Mouse (Mus musculus) layer of hippocampus, adult 9-11 months (tissue): ENCODE results near the gene Car10.
A peak's percentile ranks its signal among the peaks of the same experiment; 100 is the strongest.

Source experiments
- DNase-seq: peaks from one replicate; pipeline ENCODE4 v3.0.0; 2022

Car10 gene

DNA sequence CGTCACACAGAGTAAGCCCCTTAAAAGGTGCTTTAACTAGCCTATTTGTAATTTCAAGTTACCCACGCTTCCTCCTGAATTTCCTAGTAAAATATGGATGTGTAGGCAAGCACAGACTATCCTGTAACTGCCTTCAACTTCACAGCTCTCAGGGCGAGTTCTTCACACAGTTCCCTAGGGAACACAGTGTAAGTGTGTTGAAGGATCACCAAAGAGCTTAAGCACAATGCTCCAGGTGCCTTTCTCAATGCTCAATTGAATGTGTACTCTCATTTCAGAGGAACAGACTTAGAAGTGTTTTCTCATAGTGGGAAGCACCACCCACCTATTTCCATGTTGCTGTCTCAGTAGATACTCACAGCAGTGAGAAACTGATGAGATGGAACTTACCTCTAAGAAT, 492.8 kb downstream of the Car10 start:
- DNase-seq: no peak

DNA sequence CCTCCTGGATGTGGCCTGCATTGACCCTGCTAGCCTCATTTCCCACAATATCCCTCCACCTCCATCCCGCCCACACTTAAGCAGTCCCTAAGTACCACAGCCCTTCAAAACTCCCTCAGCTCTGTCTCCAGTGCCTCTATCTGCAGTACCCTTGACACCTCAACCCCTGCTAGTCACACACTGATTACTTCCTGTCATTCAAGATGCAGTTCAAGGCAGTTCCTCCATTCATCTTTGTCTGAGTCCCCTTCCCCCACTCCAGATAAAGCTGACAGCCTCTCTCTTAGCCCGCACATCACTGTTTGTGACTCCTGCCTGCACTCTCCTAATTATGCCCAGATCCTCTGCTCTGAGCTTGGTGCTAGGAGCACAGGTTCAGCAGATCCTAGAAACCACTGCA, 496.2 kb downstream of the Car10 start:
- no peak for DNase-seq

DNA sequence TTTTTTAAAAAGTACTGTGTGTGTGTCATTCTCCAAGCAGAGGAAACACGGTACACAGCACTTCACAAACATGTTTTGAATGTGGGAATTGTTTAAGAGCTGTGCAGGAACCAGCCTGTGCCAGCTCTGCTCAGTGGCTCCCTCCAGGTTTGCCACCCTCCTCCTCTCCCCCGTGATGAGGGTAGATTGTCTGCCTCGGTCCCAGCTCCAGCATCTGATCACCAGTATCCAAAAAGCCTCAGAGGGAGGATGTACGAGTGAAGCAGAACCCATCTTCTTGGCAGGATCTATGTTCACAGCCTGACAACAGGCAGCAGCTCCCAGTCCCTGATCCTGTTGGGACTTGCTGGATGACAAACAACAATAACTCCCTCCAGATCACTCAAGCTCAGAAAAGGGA, 500.3 kb downstream of the Car10 start:
- peak; percentile 33 for DNase-seq

DNA sequence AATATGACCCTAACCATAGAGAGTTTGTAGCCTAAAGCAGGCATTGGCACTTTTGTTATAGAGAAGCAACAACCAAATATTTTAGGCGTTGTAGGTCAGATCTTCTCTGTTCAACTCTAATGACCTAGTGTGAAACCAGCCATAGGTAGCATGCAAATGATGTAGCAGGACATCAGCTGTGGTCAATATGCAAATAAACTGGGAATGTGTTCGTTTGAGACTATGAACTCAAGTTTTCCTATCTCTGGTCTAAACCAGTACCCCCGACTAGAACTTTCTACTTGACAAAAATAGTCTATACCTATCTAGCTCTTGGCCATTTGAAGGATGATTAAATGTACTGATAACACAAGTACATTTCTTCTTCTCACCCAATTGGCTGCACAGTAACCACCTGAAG, 501.9 kb downstream of the Car10 start:
- no peak for DNase-seq

DNA sequence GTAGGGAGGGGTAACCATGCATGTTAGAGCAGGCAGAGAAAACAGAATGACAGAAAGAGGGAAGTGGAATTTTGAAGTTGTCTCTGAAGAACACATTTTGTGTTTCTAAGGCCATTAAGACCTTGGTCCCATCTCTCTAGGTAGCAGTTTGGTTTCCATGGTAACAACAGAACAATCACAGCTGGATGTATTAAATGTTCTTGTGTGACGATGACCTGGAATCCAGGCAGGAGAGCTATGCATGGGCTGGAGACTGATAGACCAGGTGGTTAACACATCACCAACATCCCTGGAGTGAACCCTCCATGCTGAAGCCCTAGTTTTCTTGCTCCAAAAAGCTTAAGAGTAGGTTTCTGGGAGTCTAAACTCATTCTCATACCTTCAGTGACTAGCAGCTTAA, 505.7 kb downstream of the Car10 start:
- DNase-seq: no peak

DNA sequence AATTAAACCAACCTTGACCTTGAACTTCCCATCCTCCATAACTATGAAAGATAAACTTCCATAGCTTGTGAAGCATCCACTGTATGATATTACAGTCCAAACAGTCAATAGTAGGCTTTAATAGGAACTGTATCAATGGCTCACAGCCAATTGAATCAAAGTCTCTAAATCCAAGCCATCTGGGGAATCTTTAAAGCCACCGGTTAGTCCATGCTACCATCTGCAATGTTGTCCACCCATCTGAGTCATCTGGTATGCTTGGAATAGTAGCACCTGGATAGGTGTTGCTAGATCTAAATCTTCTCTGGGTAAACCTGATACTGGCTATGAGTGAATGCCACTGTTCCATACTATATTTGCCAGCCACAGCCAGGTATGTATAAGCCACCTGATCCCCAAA, 509.3 kb downstream of the Car10 start:
- DNase-seq: no peak

DNA sequence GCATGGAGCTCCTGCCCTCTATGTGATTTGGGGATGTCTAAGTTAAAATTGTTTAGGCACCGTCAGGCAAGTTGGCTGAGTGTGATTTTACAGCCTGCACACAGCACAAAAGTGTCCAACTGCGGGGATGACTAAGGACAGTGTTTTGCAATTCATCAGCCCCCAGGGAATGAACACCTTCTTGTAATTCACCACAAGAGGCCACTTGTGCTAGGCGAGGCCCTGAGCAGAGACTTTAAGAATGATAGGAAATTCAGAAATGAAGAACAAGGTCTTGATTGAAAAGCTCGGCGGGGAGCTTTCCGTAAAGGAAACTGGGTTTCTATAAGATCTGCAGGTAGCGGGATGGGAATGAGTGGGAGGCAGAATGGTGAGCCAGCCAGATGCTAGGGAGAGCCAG, 510.9 kb downstream of the Car10 start:
- DNase-seq: no peak

DNA sequence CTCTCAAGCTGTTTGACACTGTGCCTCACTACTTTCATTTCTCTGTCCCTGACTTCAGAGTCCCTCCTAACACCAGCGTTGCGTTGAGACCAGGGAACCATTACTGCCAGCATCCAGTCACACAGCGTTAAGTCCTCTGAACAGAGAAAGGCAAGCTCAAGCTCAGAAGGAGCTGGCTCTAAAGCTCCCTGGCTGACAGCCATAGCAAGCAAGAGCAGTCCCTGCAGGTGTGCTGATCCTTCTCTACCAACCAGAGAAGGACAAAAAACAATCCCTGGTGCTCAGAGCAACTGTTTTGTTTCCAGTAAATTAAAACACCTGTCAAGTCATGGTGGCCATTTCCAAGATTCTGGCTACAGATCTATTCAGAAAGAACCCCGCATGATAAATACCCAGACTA, 514.2 kb downstream of the Car10 start:
- DNase-seq: no peak

DNA sequence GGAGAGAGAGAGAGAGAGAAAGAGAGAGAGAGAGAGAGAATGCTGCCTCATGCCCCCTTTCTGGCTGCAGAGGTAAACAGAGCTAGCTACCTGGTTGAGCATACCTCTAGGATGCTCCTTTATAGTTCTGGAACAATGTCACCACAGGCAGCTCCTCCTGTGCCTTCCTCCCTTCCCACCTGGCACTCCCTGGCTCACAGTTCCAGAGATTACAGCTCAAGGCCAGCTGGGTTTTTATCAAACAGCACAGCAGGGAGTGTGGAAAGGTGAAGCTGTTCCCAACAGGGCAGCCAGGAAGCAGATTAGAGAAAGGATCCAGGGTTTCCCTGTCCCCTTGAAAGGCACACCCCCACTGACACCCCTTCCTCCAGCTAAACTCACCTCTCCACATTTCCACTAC, 517.0 kb downstream of the Car10 start:
- DNase-seq: no peak

DNA sequence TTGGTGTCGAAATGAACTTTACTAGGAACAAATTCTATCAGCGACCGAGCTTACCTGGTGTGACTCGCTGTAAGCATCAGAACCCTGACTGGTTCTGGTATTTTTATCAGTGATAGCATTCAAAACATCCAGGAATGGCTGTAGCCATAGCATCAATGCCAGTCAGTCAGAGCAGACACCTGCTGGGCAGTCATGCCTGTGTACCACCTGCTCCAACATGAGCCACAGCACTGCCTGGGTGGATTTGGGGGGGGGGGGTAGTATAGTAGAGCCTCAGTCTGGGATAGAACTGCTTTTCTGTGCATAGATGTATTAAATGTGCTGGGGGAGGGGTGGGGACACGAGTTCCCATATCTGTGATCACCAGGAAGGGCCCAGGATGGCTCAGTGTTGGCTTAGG, 525.8 kb downstream of the Car10 start:
- DNase-seq: no peak

DNA sequence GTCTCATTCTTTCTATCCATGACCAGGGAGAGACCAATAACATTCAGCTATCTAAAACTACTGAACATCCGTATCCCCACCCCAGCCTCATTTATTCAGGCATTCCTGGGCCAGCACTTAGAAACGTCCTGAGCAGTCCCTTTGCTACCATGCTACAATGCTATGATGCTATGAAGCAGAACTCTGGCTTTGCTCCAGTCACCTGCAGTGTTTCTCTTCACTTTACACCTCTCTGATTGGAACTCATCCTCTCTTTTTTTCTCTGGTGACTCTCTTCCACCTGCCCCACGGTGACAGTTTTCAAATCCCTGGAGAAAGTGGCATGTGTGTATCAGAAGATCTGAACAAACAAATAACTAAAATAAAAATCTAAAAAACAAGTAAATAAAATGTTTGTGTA, 541.6 kb downstream of the Car10 start:
- no peak for DNase-seq

DNA sequence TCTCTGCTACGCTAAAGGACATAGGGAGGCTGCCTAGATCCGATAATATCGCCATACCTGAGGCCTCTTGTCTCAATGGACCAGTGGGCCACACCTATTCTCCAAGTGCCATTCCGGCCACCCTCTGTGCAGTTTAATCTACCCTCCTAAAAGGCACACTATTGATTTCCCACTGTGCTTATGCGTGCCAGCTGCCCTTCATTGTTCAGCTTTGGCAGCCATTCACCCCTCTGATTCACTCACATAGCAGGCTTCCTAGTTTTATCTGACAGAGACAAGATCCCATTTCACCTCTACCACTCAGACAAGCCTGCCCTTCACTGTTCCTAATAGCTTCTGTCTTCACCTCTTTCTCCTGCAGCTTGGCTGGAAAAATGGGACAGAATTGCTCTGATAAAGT, 543.1 kb downstream of the Car10 start:
- peak; percentile 20 for DNase-seq

DNA sequence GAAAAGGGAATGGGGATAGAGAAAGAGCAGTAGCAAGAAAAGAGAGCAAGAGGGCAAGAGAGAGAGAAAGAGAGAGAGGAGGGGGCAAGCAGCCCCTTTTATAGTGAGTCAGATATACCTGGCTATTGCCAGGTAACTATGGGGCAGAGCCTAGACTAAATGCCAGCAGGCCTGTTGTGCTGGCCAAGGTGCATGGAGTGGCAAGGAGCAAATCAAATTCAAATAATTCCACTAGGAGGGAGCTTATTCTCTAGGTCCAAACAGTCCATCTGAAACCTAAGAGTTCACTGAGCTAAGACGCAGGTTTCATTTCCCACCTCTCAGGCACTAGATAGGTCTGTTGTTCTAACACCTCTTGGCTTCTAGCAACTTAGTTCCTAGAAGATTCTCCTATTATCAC, 544.5 kb downstream of the Car10 start:
- no peak for DNase-seq

DNA sequence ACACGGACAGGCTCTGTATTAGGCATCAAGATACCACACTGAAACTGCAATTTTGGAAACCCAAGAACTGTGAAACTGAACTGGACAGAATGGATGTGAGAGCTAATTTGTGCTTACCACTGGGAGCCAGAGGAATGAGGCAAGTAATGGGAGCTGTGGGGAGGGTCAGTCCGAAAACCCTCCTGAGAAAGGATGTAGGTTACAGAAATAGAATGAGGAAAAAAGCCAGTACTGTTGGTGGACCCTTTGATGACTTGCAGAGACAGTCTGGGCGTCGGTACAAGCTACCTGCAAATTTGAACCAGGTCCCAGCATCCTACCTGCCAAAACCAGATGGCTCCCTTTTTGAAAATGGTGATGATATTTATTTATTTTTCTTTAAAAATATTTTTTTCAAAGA, 545.2 kb downstream of the Car10 start:
- no peak for DNase-seq

DNA sequence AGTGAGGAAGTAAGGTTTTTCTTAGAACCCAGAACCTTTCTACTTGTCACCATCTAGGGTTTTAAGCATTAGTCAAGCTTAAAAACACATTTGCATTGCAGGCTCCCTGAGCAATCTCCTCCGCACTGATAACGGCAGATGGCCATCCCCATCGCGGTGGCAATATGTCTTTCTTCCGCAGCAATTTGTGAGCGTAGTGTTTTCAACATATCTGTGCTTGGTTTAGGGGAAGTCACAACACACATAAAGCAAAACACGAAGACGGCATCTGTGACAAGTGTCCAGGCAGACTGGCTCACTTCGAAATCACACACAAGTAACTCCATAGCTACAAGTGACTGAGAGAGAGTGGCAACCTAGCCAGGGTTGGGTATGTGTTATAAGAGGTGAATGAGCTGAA, 545.6 kb downstream of the Car10 start:
- DNase-seq: peak; percentile 65

DNA sequence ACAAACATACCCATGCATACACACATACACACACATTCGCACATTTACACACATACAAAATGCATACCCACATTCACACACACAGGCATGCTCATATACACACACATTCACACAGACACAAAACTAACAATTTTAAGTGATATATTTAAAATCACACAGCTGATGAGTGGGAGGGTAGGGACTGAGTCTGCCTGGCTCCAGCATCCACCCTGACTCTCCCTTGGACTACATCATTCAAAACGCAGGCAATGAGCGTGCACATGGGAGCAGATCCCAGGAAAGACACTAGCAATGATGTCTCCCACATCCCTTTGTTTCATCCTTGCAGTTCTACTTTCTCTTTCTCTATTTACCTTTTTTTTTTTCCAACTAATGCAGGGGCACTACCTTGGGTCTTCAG, 548.4 kb downstream of the Car10 start:
- DNase-seq: peak; percentile 27
